Mouse (Mus musculus) embryonic facial prominence, embryonic 12.5 days (tissue): Measurements from ENCODE around the gene Nek10. TPM values are rescaled to one million over a fixed set of nuclear protein-coding genes. Genes with fewer than 3 reads are reported as not detected.
"Not testable (repeated sequence)": the region's sequence is repeated elsewhere in the genome, so short reads cannot be mapped to it uniquely, and the experiment has no call there.

Source experiments
- ATAC-seq: fragments of 200-750 bp; cut with Nextera tagmentation; 2 replicates; pipeline ENCODE4 v1.8.0; 2017; ENCODE audit not compliant: insufficient number of reproducible peaks, insufficient read depth, low FRiP score, low TSS enrichment
- H3K27ac ChIP-seq: fragments of 300-500 bp; sonication (generic); 2 replicates; pipeline ENCODE4 v1.5.1; 2016; ENCODE audit warnings: mild to moderate bottlenecking
- H3K27me3 ChIP-seq: fragments of 300-500 bp; sonication (generic); 2 replicates; pipeline ENCODE4 v1.6.1; 2016; ENCODE audit warnings: mild to moderate bottlenecking, moderate library complexity
- H3K36me3 ChIP-seq: fragments of 300-500 bp; sonication (generic); 2 replicates; pipeline ENCODE4 v1.6.1; 2016; ENCODE audit warnings: mild to moderate bottlenecking
- H3K4me1 ChIP-seq: fragments of 300-500 bp; sonication (generic); 2 replicates; pipeline ENCODE4 v1.6.1; 2016
- H3K4me2 ChIP-seq: fragments of 300-500 bp; sonication (generic); replicated peaks from 2 replicates; pipeline ENCODE4 v1.6.1; 2016; ENCODE audit warnings: mild to moderate bottlenecking, moderate library complexity
- H3K4me3 ChIP-seq: fragments of 300-500 bp; sonication (generic); 2 replicates; pipeline ENCODE4 v1.5.1; 2016; ENCODE audit warnings: mild to moderate bottlenecking
- H3K9ac ChIP-seq: fragments of 300-500 bp; sonication (generic); 2 replicates; pipeline ENCODE4 v1.6.1; 2016; ENCODE audit warnings: mild to moderate bottlenecking, moderate library complexity
- H3K9me3 ChIP-seq: fragments of 300-500 bp; sonication (generic); 2 replicates; pipeline ENCODE4 v1.6.1; 2016; ENCODE audit warnings: mild to moderate bottlenecking, moderate library complexity
- WGBS: fragments of 180-500 bp; shearing (Covaris S2); methylation state at CpG from one replicate; pipeline ENCODE4 v1.1.7; 2016; 5-methylcytosine and 5-hydroxymethylcytosine counted together
- polyA plus RNA-seq: library from polyadenylated mRNA; unstranded; fragments of >200 nt; fragmentation: Nextera tagmentation; extraction: Ambion mirVana; gene quantifications from 2 replicates; pipeline ENCODE4 v1.2.1, GENCODE M21; 2016

Gene Nek10
- polyA plus RNA-seq, 1 experiment from 2014 or later, result 0.09 TPM

GRCm38 (mm10) chr14:15030626-15031025, 227.4 kb downstream of the Nek10 start:
- H3K4me3 ChIP-seq, H3K27ac ChIP-seq, H3K27me3 ChIP-seq, H3K4me2 ChIP-seq, H3K9ac ChIP-seq, ATAC-seq, H3K4me1 ChIP-seq, H3K36me3 ChIP-seq, H3K9me3 ChIP-seq: not testable (repeated sequence)
- 92% methylated on average over 4 of the region's 4 CpGs for WGBS

- not testable (repeated sequence) for H3K4me3 ChIP-seq, H3K27ac ChIP-seq, H3K27me3 ChIP-seq, H3K4me1 ChIP-seq, H3K9ac ChIP-seq, H3K9me3 ChIP-seq, H3K36me3 ChIP-seq, ATAC-seq, H3K4me2 ChIP-seq
- 86% methylated on average over 8 of the region's 8 CpGs for WGBS
These were observed 231.4 kb downstream of the Nek10 start for GRCm38 (mm10) chr14:15034638-15035037.

- Histone ChIP-seq H3K36me3 (no peaks in the 10 kb centered on the region), H3K9ac (no peak overlapping the region), H3K27ac (no peak overlapping the region), H3K4me3 (no peak overlapping the region), H3K27me3 (no peaks in the 10 kb centered on the region), H3K9me3 (no peaks in the 10 kb centered on the region), H3K4me1 (no peaks in the 10 kb centered on the region), H3K4me2 (no peak overlapping the region)
- 31% methylated on average over 4 of the region's 4 CpGs for WGBS
- ATAC-seq, result no peak
These were observed 245.0 kb downstream of the Nek10 start for GRCm38 (mm10) chr14:15048186-15048585.

- H3K4me3 ChIP-seq, result no peak overlapping the region
- WGBS, result 83% methylated on average over 2 of the region's 2 CpGs
- H3K4me2 ChIP-seq, result no peak overlapping the region
- H3K9ac ChIP-seq, result no peak overlapping the region
- no peaks in the 10 kb centered on the region for H3K36me3 ChIP-seq
- no peak overlapping the region for H3K27ac ChIP-seq
- H3K9me3 ChIP-seq, result no peaks in the 10 kb centered on the region
- ATAC-seq, result no peak
- no peaks in the 10 kb centered on the region for H3K27me3 ChIP-seq
- H3K4me1 ChIP-seq, result no peaks in the 10 kb centered on the region
These were observed 258.3 kb downstream of the Nek10 start for GRCm38 (mm10) chr14:15061496-15061895.

Other genes with a start within 250 kb of the Nek10 start
- 25.8 and 28.2 TPM in 2 replicates for gene Slc4a7, start 101.1 kb upstream of the Nek10 start, polyA plus RNA-seq